Mouse (Mus musculus): ENCODE measurements around the gene Rpgrip1l. TPM values are rescaled to one million over a fixed set of nuclear protein-coding genes. Genes with fewer than 3 reads are reported as not detected.
A peak's percentile ranks its signal among the peaks of the same experiment; 100 is the strongest.

Gene Rpgrip1l
- polyA plus RNA-seq, 1 experiment = 9.9 TPM

DNA sequence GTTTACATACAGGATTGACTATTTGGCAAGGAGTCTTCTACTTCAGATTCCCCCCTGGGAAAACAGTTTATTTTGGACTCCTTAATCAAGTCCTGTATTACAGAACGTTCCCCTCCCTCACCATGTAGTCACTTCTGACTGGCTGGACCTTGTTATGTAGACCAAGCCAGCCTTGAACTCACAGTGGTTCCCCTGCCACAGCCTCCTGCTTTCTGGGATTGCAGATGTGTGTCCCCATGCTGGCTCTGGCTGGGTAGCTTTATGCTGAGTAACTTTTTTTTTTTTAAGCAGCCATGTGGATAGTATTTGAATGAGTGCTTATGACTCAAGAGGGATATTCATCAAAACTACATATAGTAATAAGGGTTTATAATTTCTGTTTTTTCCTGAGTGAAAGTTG is 27.7 kb upstream of the Rpgrip1l start:
- H3K9ac ChIP-seq (ENCODE audit: low read depth, poor library complexity, severe bottlenecking) = no peak overlapping the region
- H3K4me1 ChIP-seq (ENCODE audit: control insufficient read depth, insufficient read depth, low read length) = no peaks in the 10 kb centered on the region
- H3K4me3 ChIP-seq (ENCODE audit: low read depth, low read length) = no peak overlapping the region
- TF ChIP-seq POLR2A (IDR thresholded peaks at IDR 0.05; ENCODE audit: insufficient read depth, low read length) = no peak
- no peak for TF ChIP-seq EP300 (IDR thresholded peaks at IDR 0.05; ENCODE audit: insufficient read depth, low read depth, low read length)
- no peak for TF ChIP-seq CTCF (IDR thresholded peaks at IDR 0.05; ENCODE audit: low read depth, low read length)
- peaks cover 18% of the 10 kb centered on the region for H3K9me3 ChIP-seq (replicated peaks; ENCODE audit: control insufficient read depth, insufficient read depth, low read length, poor library complexity, severe bottlenecking)
- H3K27me3 ChIP-seq (ENCODE audit: control insufficient read depth, insufficient read depth, low read length, poor library complexity, severe bottlenecking) = no peaks in the 10 kb centered on the region
- no peaks in the 10 kb centered on the region for H3K36me3 ChIP-seq (ENCODE audit: control insufficient read depth, insufficient read depth, low read length, poor library complexity, severe bottlenecking)
- no peak overlapping the region for H3K27ac ChIP-seq (ENCODE audit: insufficient read depth, low read length)

DNA sequence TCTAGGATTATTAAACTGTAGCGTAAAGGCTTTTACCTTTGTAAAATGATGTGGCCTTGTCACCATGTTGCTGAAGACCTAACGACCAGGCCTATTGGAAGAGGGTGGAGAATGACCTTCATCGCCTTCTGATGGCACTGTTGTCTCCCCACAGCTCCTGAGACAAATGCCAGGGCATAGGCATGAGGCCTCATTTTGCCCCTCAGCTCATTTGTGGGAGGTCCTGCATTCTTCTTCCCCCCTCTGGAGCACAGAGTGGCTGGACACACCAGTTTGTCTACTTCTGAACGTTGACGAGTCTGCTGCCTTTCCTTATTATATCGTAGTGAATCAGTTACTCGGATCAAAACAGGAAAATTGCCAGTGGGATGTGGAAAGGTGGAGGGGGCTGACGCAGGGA is 26.6 kb upstream of the Rpgrip1l start:
- Histone ChIP-seq H3K27ac (ENCODE audit: insufficient read depth, low read length) (no peak overlapping the region), H3K9me3 (replicated peaks; ENCODE audit: control insufficient read depth, insufficient read depth, low read length, poor library complexity, severe bottlenecking) (peaks cover 18% of the 10 kb centered on the region), H3K4me1 (ENCODE audit: control insufficient read depth, insufficient read depth, low read length) (no peaks in the 10 kb centered on the region), H3K4me3 (ENCODE audit: low read depth, low read length) (no peak overlapping the region), H3K9ac (ENCODE audit: low read depth, poor library complexity, severe bottlenecking) (no peak overlapping the region), H3K27me3 (ENCODE audit: control insufficient read depth, insufficient read depth, low read length, poor library complexity, severe bottlenecking) (no peaks in the 10 kb centered on the region), H3K36me3 (ENCODE audit: control insufficient read depth, insufficient read depth, low read length, poor library complexity, severe bottlenecking) (no peaks in the 10 kb centered on the region)
- TF ChIP-seq CTCF (IDR thresholded peaks at IDR 0.05; ENCODE audit: low read depth, low read length) (no peak), POLR2A (IDR thresholded peaks at IDR 0.05; ENCODE audit: insufficient read depth, low read length) (no peak), EP300 (IDR thresholded peaks at IDR 0.05; ENCODE audit: insufficient read depth, low read depth, low read length) (no peak)

DNA sequence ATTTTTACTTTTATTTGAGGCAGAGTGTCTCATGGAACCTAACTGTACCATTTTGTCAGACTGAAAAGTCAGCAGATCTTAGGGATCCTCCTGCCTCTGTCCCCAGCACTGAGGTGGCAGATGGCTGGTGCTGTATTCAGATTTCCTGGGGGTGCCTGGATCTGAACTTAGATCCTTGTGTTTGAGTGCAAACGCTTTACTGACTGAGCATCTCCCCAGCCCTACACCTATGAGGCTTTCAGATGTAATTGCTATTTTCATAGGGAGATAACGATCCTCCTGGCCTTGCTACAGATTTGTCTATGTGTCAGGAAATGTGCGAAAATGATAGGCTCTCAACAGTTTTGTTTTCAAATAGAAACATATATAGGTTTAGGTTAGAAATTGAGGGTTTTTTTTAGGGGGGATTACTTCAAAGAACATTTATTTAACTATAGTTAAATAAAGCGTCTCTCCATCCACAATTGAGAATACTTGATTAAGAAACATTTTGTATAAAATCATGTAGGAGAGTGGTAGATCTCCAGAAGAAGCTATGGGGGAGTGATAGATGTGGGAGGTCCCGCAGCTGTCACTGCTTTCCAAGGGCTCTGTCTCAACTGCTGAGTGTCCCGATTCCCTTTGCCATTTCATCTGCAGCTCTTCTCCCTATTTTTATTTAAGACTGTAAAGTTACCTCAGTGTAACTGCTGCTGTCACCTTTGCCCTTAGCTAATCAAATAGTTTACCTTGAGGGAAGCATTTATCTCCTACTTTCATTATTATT is 25.5 kb upstream of the Rpgrip1l start:
- TF ChIP-seq POLR2A (IDR thresholded peaks at IDR 0.05; ENCODE audit: insufficient read depth, low read length) = no peak
- no peak for TF ChIP-seq CTCF (IDR thresholded peaks at IDR 0.05; ENCODE audit: low read depth, low read length)
- TF ChIP-seq EP300 (IDR thresholded peaks at IDR 0.05; ENCODE audit: insufficient read depth, low read depth, low read length) = no peak
- Histone ChIP-seq H3K36me3 (ENCODE audit: control insufficient read depth, insufficient read depth, low read length, poor library complexity, severe bottlenecking) (no peaks in the 10 kb centered on the region), H3K9me3 (replicated peaks; ENCODE audit: control insufficient read depth, insufficient read depth, low read length, poor library complexity, severe bottlenecking) (peaks cover 18% of the 10 kb centered on the region), H3K27me3 (ENCODE audit: control insufficient read depth, insufficient read depth, low read length, poor library complexity, severe bottlenecking) (no peaks in the 10 kb centered on the region), H3K4me3 (ENCODE audit: low read depth, low read length) (no peak overlapping the region), H3K27ac (ENCODE audit: insufficient read depth, low read length) (no peak overlapping the region), H3K4me1 (ENCODE audit: control insufficient read depth, insufficient read depth, low read length) (no peaks in the 10 kb centered on the region), H3K9ac (ENCODE audit: low read depth, poor library complexity, severe bottlenecking) (no peak overlapping the region)

DNA sequence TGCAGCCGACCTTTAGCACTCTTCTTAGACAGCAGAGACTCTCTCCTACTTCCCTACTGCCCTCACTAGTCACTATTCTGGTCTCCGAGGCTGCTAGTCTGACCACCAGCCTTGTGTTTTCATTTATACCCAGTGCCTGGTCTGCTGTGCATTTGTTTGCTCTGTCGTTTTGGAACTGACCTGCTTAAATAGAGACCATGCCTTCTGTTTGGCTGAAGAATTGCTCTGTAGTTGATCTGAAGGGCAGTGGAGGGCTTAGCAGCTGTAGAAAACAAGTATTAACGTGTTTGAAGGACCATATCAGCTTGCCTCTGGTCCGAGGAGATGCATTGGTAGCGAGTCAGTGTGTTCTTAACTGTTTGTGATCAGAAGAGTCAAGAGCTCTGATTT is 16.4 kb upstream of the Rpgrip1l start:
- Histone ChIP-seq H3K27me3 (ENCODE audit: control insufficient read depth, insufficient read depth, low read length, poor library complexity, severe bottlenecking) (no peaks in the 10 kb centered on the region), H3K9me3 (replicated peaks; ENCODE audit: control insufficient read depth, insufficient read depth, low read length, poor library complexity, severe bottlenecking) (no peaks in the 10 kb centered on the region), H3K4me3 (ENCODE audit: low read depth, low read length) (no peak overlapping the region), H3K36me3 (ENCODE audit: control insufficient read depth, insufficient read depth, low read length, poor library complexity, severe bottlenecking) (no peaks in the 10 kb centered on the region), H3K27ac (ENCODE audit: insufficient read depth, low read length) (no peak overlapping the region), H3K4me1 (ENCODE audit: control insufficient read depth, insufficient read depth, low read length) (peaks cover 6% of the 10 kb centered on the region), H3K9ac (ENCODE audit: low read depth, poor library complexity, severe bottlenecking) (no peak overlapping the region)
- TF ChIP-seq EP300 (IDR thresholded peaks at IDR 0.05; ENCODE audit: insufficient read depth, low read depth, low read length) = no peak

DNA sequence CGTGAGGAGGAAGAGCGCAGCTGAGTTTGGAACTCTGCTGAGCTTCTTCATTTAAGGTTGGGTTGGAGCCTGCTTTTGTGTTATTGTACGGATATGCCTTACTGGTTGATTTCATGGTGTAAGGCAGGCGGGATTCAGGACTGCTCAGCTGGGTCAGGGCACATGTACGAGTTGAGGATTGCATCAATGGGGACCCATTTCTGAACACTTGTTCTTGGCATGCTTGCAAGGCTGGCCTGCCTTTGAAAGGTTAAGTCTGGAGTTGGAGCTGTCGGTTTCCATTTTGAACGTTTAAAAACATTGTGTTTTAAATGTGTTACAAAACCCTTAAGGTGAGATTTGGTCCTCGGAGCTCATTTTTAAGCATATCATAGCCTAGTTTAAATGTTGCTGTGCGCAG is 16.0 kb upstream of the Rpgrip1l start:
- Histone ChIP-seq H3K27ac (ENCODE audit: insufficient read depth, low read length) (no peak overlapping the region), H3K9ac (ENCODE audit: low read depth, poor library complexity, severe bottlenecking) (no peak overlapping the region), H3K27me3 (ENCODE audit: control insufficient read depth, insufficient read depth, low read length, poor library complexity, severe bottlenecking) (no peaks in the 10 kb centered on the region), H3K36me3 (ENCODE audit: control insufficient read depth, insufficient read depth, low read length, poor library complexity, severe bottlenecking) (no peaks in the 10 kb centered on the region), H3K4me3 (ENCODE audit: low read depth, low read length) (peak overlapping the region; percentile 23; the same call in 1 of the 2 replicates), H3K4me1 (ENCODE audit: control insufficient read depth, insufficient read depth, low read length) (peaks cover 6% of the 10 kb centered on the region), H3K9me3 (replicated peaks; ENCODE audit: control insufficient read depth, insufficient read depth, low read length, poor library complexity, severe bottlenecking) (no peaks in the 10 kb centered on the region)
- TF ChIP-seq POLR2A (IDR thresholded peaks at IDR 0.05; ENCODE audit: insufficient read depth, low read length) (no peak), EP300 (IDR thresholded peaks at IDR 0.05; ENCODE audit: insufficient read depth, low read depth, low read length) (no peak), CTCF (IDR thresholded peaks at IDR 0.05; ENCODE audit: low read depth, low read length) (no peak)

DNA sequence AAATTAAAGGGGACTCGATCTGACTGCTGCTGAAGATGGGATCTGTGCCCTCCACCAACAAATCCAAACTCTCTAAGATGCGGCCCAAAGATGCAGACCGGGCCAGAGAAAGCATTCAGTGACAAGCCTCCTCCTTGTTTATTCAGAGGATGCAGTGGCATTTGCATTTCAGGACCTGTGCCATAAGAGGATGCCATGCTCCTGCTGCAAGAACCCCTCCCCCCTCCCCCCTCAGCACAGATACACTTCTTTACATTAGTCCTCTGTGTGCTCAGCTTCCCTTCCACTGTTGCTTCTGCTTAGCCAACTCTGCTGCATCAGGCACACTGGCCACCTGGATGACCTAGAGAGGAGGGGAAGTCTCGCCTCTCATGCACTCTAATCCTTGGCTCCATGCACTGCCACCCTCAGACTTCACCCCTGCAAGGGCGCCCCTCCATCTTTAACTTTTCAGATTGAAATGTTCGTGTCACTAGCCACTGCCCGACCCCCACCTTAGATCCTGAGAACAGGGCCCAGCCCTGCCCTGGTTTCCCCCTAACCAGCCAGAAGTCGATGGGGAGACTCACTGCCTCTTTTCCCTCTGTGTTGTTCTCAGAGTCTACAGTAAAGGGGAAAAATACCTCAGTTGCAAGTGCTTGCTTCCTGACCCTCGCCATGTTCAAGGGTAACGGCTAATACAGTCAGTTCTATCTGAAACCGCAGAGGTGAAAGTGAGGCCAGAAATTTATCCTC is 14.6 kb upstream of the Rpgrip1l start:
- H3K27ac ChIP-seq (ENCODE audit: insufficient read depth, low read length) = no peak overlapping the region
- TF ChIP-seq POLR2A (IDR thresholded peaks at IDR 0.05; ENCODE audit: insufficient read depth, low read length) (no peak), EP300 (IDR thresholded peaks at IDR 0.05; ENCODE audit: insufficient read depth, low read depth, low read length) (no peak)
- H3K27me3 ChIP-seq (ENCODE audit: control insufficient read depth, insufficient read depth, low read length, poor library complexity, severe bottlenecking) = no peaks in the 10 kb centered on the region
- no peak overlapping the region for H3K9ac ChIP-seq (ENCODE audit: low read depth, poor library complexity, severe bottlenecking)
- H3K4me1 ChIP-seq (ENCODE audit: control insufficient read depth, insufficient read depth, low read length) = peaks cover 6% of the 10 kb centered on the region
- no peak overlapping the region for H3K4me3 ChIP-seq (ENCODE audit: low read depth, low read length)
- no peaks in the 10 kb centered on the region for H3K36me3 ChIP-seq (ENCODE audit: control insufficient read depth, insufficient read depth, low read length, poor library complexity, severe bottlenecking)
- H3K9me3 ChIP-seq (replicated peaks; ENCODE audit: control insufficient read depth, insufficient read depth, low read length, poor library complexity, severe bottlenecking) = no peaks in the 10 kb centered on the region

All from ES-Bruce4 (cell line).